Mouse (Mus musculus) heart, embryonic 14.5 days (tissue): ENCODE data around the gene Pip4k2c. TPM values are rescaled to one million over a fixed set of nuclear protein-coding genes. Genes with fewer than 3 reads are reported as not detected.
"Not testable (repeated sequence)": the region's sequence is repeated elsewhere in the genome, so short reads cannot be mapped to it uniquely, and the experiment has no call there.

Source experiments
- ATAC-seq: fragments of 200-750 bp; cut with Nextera tagmentation; 2 replicates; pipeline ENCODE4 v1.8.0; 2017; ENCODE audit warnings: low read depth, moderate TSS enrichment; ENCODE audit not compliant: insufficient number of reproducible peaks, insufficient read depth, low FRiP score
- H3K27ac ChIP-seq, 2 experiments: fragments of 200-500 bp in 1 of 2; fragments of 300-500 bp in 1 of 2; sonication (generic) in 1 of 2; replicated peaks in 1 of 2; 2 replicates each; pipeline ENCODE4 v1.5.1; 2012 to 2014; ENCODE audit warnings: low read depth in 2 of 2, low read length in 2 of 2, control low read depth in 1 of 2, mild to moderate bottlenecking in 1 of 2, mixed read lengths in 1 of 2; ENCODE audit not compliant: control insufficient read depth in 1 of 2, insufficient read depth in 1 of 2
- H3K27me3 ChIP-seq: fragments of 300-500 bp; sonication (generic); 2 replicates; pipeline ENCODE4 v1.6.1; 2014; ENCODE audit warnings: mild to moderate bottlenecking, low read length, control low read depth; ENCODE audit not compliant: control insufficient read depth, insufficient read depth
- H3K36me3 ChIP-seq: fragments of 300-500 bp; sonication (generic); 2 replicates; pipeline ENCODE4 v1.6.1; 2014; ENCODE audit warnings: mild to moderate bottlenecking, control low read depth, low read length, mixed read lengths; ENCODE audit not compliant: control insufficient read depth, insufficient read depth
- H3K4me1 ChIP-seq, 2 experiments: fragments of 200-500 bp in 1 of 2; fragments of 300-500 bp in 1 of 2; sonication (generic) in 1 of 2; 2 replicates each; pipeline ENCODE4 v1.6.1; 2012 to 2014; ENCODE audit warnings: low read length in 2 of 2, control low read depth in 1 of 2, mixed read lengths in 1 of 2; ENCODE audit not compliant: control insufficient read depth in 2 of 2, insufficient read depth in 2 of 2
- H3K4me2 ChIP-seq: fragments of 300-500 bp; sonication (generic); 2 replicates; pipeline ENCODE4 v1.6.1; 2014; ENCODE audit warnings: mild to moderate bottlenecking, low read length
- H3K4me3 ChIP-seq, 2 experiments: fragments of 200-500 bp in 1 of 2; fragments of 300-500 bp in 1 of 2; sonication (generic) in 1 of 2; 2 replicates each; pipeline ENCODE4 v1.5.1; 2012 to 2014; ENCODE audit warnings: low read length in 2 of 2, mild to moderate bottlenecking in 2 of 2, control low read depth in 1 of 2, low read depth in 1 of 2, moderate library complexity in 1 of 2; ENCODE audit not compliant: control insufficient read depth in 1 of 2, insufficient read depth in 1 of 2
- H3K9ac ChIP-seq: fragments of 300-500 bp; sonication (generic); 2 replicates; pipeline ENCODE4 v1.6.1; 2014; ENCODE audit warnings: mild to moderate bottlenecking, low read length
- H3K9me3 ChIP-seq: fragments of 300-500 bp; sonication (generic); 2 replicates; pipeline ENCODE4 v1.6.1; 2016; ENCODE audit warnings: low read length, control low read depth; ENCODE audit not compliant: control insufficient read depth
- WGBS: fragments of 180-500 bp; shearing (Covaris S2); extraction: QIAGEN DNeasy Blood & Tissue Kit; methylation state at CpG from one replicate; pipeline ENCODE4 v1.1.7; 2014; 5-methylcytosine and 5-hydroxymethylcytosine counted together
- polyA plus RNA-seq: library from polyadenylated mRNA; unstranded; fragments of >200 nt; fragmentation: Nextera tagmentation; extraction: Ambion mirVana; gene quantifications from 2 replicates; pipeline ENCODE4 v1.2.1, GENCODE M21; 2014

The Pip4k2c gene
- polyA plus RNA-seq, 1 experiment from 2014 or later: 22.8 TPM

- H3K4me2 ChIP-seq, ATAC-seq, H3K9ac ChIP-seq, H3K4me3 ChIP-seq, H3K4me1 ChIP-seq, H3K9me3 ChIP-seq, H3K27ac ChIP-seq, H3K27me3 ChIP-seq, H3K36me3 ChIP-seq: not testable (repeated sequence)
- WGBS: 79% methylated on average over 10 of the region's 10 CpGs
Measured at GRCm38 (mm10) chr10:127152556-127152955, 58.8 kb downstream of the Pip4k2c start.

GRCm38 (mm10) chr10:127151233-127151632, 60.2 kb downstream of the Pip4k2c start:
- H3K4me3 ChIP-seq, ATAC-seq, H3K36me3 ChIP-seq, H3K9me3 ChIP-seq, H3K27ac ChIP-seq, H3K27me3 ChIP-seq, H3K4me1 ChIP-seq, H3K4me2 ChIP-seq, H3K9ac ChIP-seq: not testable (repeated sequence)
- WGBS: 84% methylated on average over 3 of the region's 3 CpGs

GRCm38 (mm10) chr10:127150471-127150872, 60.9 kb downstream of the Pip4k2c start:
- Histone ChIP-seq H3K27me3 (no peaks in the 10 kb centered on the region), H3K9ac (no peak overlapping the region), H3K9me3 (no peaks in the 10 kb centered on the region), H3K36me3 (no peaks in the 10 kb centered on the region), H3K4me1 (no peaks in the 10 kb centered on the region), H3K27ac (no peak overlapping the region), H3K4me3 (no peak overlapping the region), H3K4me2 (no peak overlapping the region)
- ATAC-seq: no peak
- 70% methylated on average over 4 of the region's 4 CpGs for WGBS

- 69% methylated on average over 6 of the region's 6 CpGs for WGBS
- Histone ChIP-seq H3K27ac (no peak overlapping the region), H3K4me1 (no peaks in the 10 kb centered on the region)
Measured at GRCm38 (mm10) chr10:127147135-127147534, 64.2 kb downstream of the Pip4k2c start.

More at GRCm38 (mm10) chr10:127147135-127147534, 64.2 kb downstream of the Pip4k2c start:
- H3K36me3 ChIP-seq: no peaks in the 10 kb centered on the region
- H3K27me3 ChIP-seq: no peaks in the 10 kb centered on the region
- H3K4me2 ChIP-seq: no peak overlapping the region
- H3K4me3 ChIP-seq: no peak overlapping the region
- ATAC-seq: no peak
- no peak overlapping the region for H3K9ac ChIP-seq
- H3K9me3 ChIP-seq: 0 out of 2 replicates have a peak, but pooled peaks cover 3% of the 10 kb centered on the region

Other genes with a start within 250 kb of the Pip4k2c start
- gene Ctdsp2, start 232.9 kb downstream of the Pip4k2c start, polyA plus RNA-seq: 60.4 and 64.4 TPM in 2 replicates
- gene Avil, start 210.9 kb downstream of the Pip4k2c start, polyA plus RNA-seq: 0.19 and 0.39 TPM in 2 replicates
- gene Tsfm, start 180.7 kb downstream of the Pip4k2c start, polyA plus RNA-seq: 84.6 and 85.0 TPM in 2 replicates
- gene Mettl1, start 170.2 kb downstream of the Pip4k2c start, polyA plus RNA-seq: 36.3 and 37.1 TPM in 2 replicates
- gene Eef1akmt3, start 170.1 kb downstream of the Pip4k2c start, polyA plus RNA-seq: 0.16 and 0.30 TPM in 2 replicates
- not detected in 2 replicates for gene Cyp27b1, start 163.3 kb downstream of the Pip4k2c start, polyA plus RNA-seq
- 0.16 and 0.39 TPM in 2 replicates for gene March9, start 151.4 kb downstream of the Pip4k2c start, polyA plus RNA-seq
- 929 and 946 TPM in 2 replicates for gene Cdk4, start 148.1 kb downstream of the Pip4k2c start, polyA plus RNA-seq
- 99.1 and 101 TPM in 2 replicates for gene Tspan31, start 141.3 kb downstream of the Pip4k2c start, polyA plus RNA-seq
- gene Agap2, start 136.3 kb downstream of the Pip4k2c start, polyA plus RNA-seq: 0.27 TPM in 1 of 2 replicates, not detected in the other
- 27.7 and 28.3 TPM in 2 replicates for gene Os9, start 90.5 kb downstream of the Pip4k2c start, polyA plus RNA-seq
- gene B4galnt1, start 46.4 kb downstream of the Pip4k2c start, polyA plus RNA-seq: 1.5 and 2.0 TPM in 2 replicates
- gene Slc26a10, start 30.9 kb downstream of the Pip4k2c start, polyA plus RNA-seq: 17.4 and 19.3 TPM in 2 replicates
- gene Arhgef25, start 21.5 kb downstream of the Pip4k2c start, polyA plus RNA-seq: 18.2 and 22.8 TPM in 2 replicates
- 73.3 and 75.7 TPM in 2 replicates for gene Dtx3, start 15.9 kb downstream of the Pip4k2c start, polyA plus RNA-seq
- gene Kif5a, start 51.8 kb upstream of the Pip4k2c start, polyA plus RNA-seq: 0.42 and 1.2 TPM in 2 replicates
- 126 and 137 TPM in 2 replicates for gene Dctn2, start 54.8 kb upstream of the Pip4k2c start, polyA plus RNA-seq
- 13.8 and 16.1 TPM in 2 replicates for gene Mbd6, start 77.4 kb upstream of the Pip4k2c start, polyA plus RNA-seq
- 76.1 and 76.2 TPM in 2 replicates for gene Mars, start 100.2 kb upstream of the Pip4k2c start, polyA plus RNA-seq
- gene Arhgap9, start 110.4 kb upstream of the Pip4k2c start, polyA plus RNA-seq: 1.3 and 2.4 TPM in 2 replicates
- 0.07 and 0.36 TPM in 2 replicates for gene Gli1, start 130.4 kb upstream of the Pip4k2c start, polyA plus RNA-seq
- gene Inhbe, start 142.8 kb upstream of the Pip4k2c start, polyA plus RNA-seq: not detected in 2 replicates
- not detected in 2 replicates for gene Inhbc, start 158.8 kb upstream of the Pip4k2c start, polyA plus RNA-seq
- gene R3hdm2, start 168.7 kb upstream of the Pip4k2c start, polyA plus RNA-seq: 32.8 and 36.3 TPM in 2 replicates